Mouse (Mus musculus) heart, embryonic 16.5 days (tissue): ENCODE measurements around the gene Amdhd1. TPM values are rescaled to one million over a fixed set of nuclear protein-coding genes. Genes with fewer than 3 reads are reported as not detected.

Source experiments
- ATAC-seq: fragments of 200-750 bp; cut with Nextera tagmentation; replicated peaks from 2 replicates; pipeline ENCODE4 v1.8.0; 2017; ENCODE audit warnings: moderate number of reproducible peaks; ENCODE audit not compliant: insufficient read depth, low FRiP score; ENCODE audit errors: extremely low read depth
- H3K27ac ChIP-seq: fragments of 300-500 bp; sonication (generic); 2 replicates; pipeline ENCODE4 v1.5.1; 2014; ENCODE audit warnings: mild to moderate bottlenecking, low read length, control low read depth, moderate library complexity
- H3K27me3 ChIP-seq: fragments of 300-500 bp; sonication (generic); 2 replicates; pipeline ENCODE4 v1.6.1; 2014; ENCODE audit warnings: low read length, mixed read lengths; ENCODE audit not compliant: control insufficient read depth, insufficient read depth
- H3K36me3 ChIP-seq: fragments of 300-500 bp; sonication (generic); 2 replicates; pipeline ENCODE4 v1.6.1; 2014; ENCODE audit not compliant: control insufficient read depth, insufficient read depth
- H3K4me1 ChIP-seq: fragments of 300-500 bp; sonication (generic); 2 replicates; pipeline ENCODE4 v1.6.1; 2014; ENCODE audit warnings: low read length, mixed read lengths; ENCODE audit not compliant: control insufficient read depth, insufficient read depth
- H3K4me2 ChIP-seq: fragments of 300-500 bp; sonication (generic); 2 replicates; pipeline ENCODE4 v1.6.1; 2014; ENCODE audit warnings: low read depth, mild to moderate bottlenecking, control low read depth, low read length
- H3K4me3 ChIP-seq: fragments of 300-500 bp; sonication (generic); 2 replicates; pipeline ENCODE4 v1.5.1; 2014; ENCODE audit warnings: mild to moderate bottlenecking, control low read depth, low read length
- H3K9ac ChIP-seq: fragments of 300-500 bp; sonication (generic); 2 replicates; pipeline ENCODE4 v1.6.1; 2014; ENCODE audit warnings: low read length, control low read depth
- H3K9me3 ChIP-seq: fragments of 300-500 bp; sonication (generic); replicated peaks from 2 replicates; pipeline ENCODE4 v1.6.1; 2016; ENCODE audit warnings: low read length; ENCODE audit not compliant: control insufficient read depth
- WGBS: fragments of 180-500 bp; shearing (Covaris S2); extraction: QIAGEN DNeasy Blood & Tissue Kit; methylation state at CpG from one replicate; pipeline ENCODE4 v1.1.7; 2014; 5-methylcytosine and 5-hydroxymethylcytosine counted together
- polyA plus RNA-seq: library from polyadenylated mRNA; unstranded; fragments of >200 nt; fragmentation: Nextera tagmentation; extraction: Ambion mirVana; gene quantifications from 2 replicates; pipeline ENCODE4 v1.2.1, GENCODE M21; 2015

The Amdhd1 gene
- polyA plus RNA-seq, result 0.19 and 0.25 TPM in 2 replicates

DNA sequence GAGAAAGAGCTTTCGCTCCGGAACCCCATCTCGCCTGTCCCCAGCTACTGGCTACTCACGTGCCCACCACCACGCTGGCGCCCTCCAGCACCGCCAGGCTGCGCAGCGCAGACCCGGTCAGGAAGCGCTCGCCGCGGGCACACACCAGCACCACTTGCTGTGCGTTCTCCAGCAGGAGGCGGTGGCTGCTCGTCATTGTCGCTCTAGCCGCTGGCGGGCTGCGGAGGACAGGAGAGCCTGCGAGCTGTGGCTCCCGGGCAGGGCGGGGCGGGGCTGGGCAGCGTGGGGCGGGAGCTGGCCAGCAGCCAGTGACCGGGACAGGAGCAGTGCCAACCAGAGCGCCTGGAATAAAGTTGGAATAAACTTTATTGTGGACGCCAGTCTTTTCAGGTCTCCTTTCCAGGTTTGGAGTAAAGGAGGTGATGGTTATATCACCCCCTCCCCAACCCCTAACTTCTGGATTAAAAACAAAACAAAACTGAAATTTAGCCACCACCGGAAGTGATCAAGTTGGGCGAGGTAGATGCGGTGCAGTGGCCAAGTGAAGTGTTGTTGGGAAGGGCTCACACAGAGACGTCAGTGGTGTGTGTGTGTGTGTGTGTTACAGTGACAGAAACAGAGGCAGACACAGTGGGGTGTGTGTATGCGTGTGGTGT lies at the start of gene Amdhd1:
TSS of gene Amdhd1 (minus strand) at position 259 of the 656 bp plus-strand sequence.
- ATAC-seq, result peak; percentile 95
- no peak within 1 kb of the TSS for H3K27ac ChIP-seq
- whole genome bisulfite sequencing, result 2% methylated on average over 35 of the region's 35 CpGs
- H3K9me3 ChIP-seq, result no peaks in the 10 kb centered on the region
- peak within 1 kb of the TSS; percentile 68 for H3K9ac ChIP-seq
- H3K36me3 ChIP-seq, result no peaks in the 10 kb centered on the region
- peak within 1 kb of the TSS; percentile 55 for H3K4me3 ChIP-seq
- H3K4me2 ChIP-seq, result peak within 1 kb of the TSS; percentile 88
- H3K27me3 ChIP-seq, result 0 out of 2 replicates have a peak, but pooled peaks cover 5% of the 10 kb centered on the region
- H3K4me1 ChIP-seq, result peaks cover 7% of the 10 kb centered on the region

DNA sequence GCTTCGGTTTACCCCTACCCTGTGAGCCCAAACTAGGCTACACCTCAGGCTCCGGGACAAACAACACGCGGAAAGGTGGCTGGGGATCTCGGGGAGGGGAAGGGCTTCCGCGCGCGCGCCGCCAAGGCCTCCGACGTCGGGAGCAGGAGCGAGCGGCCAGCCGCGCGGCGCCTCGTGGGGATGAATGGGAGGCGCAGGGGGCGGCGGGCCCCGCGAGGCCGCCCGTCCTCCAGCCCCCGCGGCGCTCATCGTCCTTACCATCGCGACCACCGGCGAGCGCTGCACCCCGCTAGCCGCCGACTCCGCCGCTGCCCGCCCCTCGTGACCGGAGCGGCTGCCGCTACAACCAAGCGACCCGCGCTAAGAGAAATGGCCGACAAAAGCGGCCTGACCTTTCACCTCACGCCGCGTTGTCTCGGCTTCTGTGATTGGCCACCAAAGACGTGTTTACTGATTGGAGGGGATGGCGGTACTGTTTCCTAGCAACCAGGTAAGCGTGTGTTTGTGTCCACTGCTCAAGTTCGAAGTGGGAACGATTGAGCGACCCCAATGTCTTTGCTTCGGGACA lies 49.5 kb upstream of the Amdhd1 start, which contains the start of gene Snrpf:
TSS of gene Snrpf (minus strand) at position 426 of the 568 bp plus-strand sequence.
- Histone ChIP-seq H3K4me2 (peak within 1 kb of the TSS; percentile 94), H3K36me3 (peaks cover 11% of the 10 kb centered on the region; the same call in 1 of the 2 replicates), H3K9ac (peak within 1 kb of the TSS; percentile 74), H3K27ac (peak within 1 kb of the TSS; percentile 59), H3K27me3 (no peaks in the 10 kb centered on the region), H3K4me1 (peaks cover 16% of the 10 kb centered on the region), H3K9me3 (no peaks in the 10 kb centered on the region), H3K4me3 (peak within 1 kb of the TSS; percentile 68)
- peak; percentile 89 for ATAC-seq
- under 1% methylated on average over 62 of the region's 63 CpGs for WGBS

GRCm38 (mm10) chr10:93588796-93589195 lies 49.0 kb upstream of the Amdhd1 start:
- no peak for ATAC-seq
- WGBS, result 2% methylated on average over 11 of the region's 11 CpGs
- H3K4me3 ChIP-seq, result peak overlapping the region; percentile 68
- H3K4me2 ChIP-seq, result peak overlapping the region; percentile 86
- peak overlapping the region; percentile 74 for H3K9ac ChIP-seq
- H3K36me3 ChIP-seq, result peaks cover 11% of the 10 kb centered on the region; the same call in 1 of the 2 replicates
- no peaks in the 10 kb centered on the region for H3K27me3 ChIP-seq
- no peaks in the 10 kb centered on the region for H3K9me3 ChIP-seq
- H3K27ac ChIP-seq, result peak overlapping the region; percentile 59
- peaks cover 14% of the 10 kb centered on the region for H3K4me1 ChIP-seq

DNA sequence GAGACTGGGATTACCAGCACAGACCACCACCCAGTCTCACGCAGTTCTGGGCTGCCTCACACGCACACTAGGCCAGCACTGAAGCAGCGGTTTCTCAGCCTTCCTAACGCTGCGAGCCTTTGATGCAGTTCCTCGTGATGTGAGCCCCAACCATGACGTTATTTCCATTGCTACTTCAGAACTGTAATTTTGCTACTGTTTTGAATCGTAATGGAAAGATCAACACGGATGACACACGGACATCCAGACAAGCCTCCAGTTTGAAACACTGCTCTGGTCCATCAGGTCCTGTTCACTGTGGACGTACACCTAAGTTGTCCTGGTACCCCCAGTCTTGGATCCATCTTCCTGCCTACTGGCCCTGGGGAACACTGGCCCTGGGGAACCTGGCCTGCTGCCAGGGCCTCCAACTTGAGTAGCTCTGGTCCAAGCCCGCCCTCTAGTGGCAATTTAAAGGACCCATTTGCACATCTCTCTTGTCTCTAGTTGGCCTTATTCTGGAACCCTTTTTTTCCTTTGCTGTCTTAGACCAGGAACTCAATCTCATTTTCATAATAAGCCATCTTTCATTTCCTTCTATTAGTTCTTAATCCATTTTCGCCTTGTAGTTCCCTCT lies 37.5 kb upstream of the Amdhd1 start:
- Histone ChIP-seq H3K36me3 (peaks cover 8% of the 10 kb centered on the region), H3K9me3 (no peaks in the 10 kb centered on the region), H3K9ac (no peak overlapping the region), H3K4me1 (0 out of 2 replicates have a peak, but pooled peaks cover 2% of the 10 kb centered on the region), H3K27ac (no peak overlapping the region), H3K27me3 (no peaks in the 10 kb centered on the region), H3K4me3 (no peak overlapping the region), H3K4me2 (no peak overlapping the region)
- WGBS, result 59% methylated on average over 13 of the region's 13 CpGs
- no peak; the same call in 1 of the 2 replicates for ATAC-seq

DNA sequence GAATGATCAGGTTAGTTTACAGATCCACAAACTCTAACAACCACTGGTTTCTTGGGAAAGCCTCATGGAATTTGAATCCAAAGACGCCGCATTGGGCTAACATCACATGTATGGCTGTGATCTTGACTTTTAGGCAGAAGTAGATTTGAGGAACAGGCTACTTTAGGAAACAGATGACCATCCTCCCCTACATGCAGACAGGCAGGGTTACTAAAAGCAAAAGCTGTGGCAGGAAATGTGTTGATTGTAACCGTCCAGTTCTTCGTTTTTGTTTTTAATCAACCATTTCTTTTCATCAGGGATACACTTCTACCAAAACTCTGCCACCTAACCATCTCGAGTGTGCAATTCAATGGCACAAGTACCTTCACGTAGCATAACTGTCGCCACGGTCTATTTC lies 36.1 kb upstream of the Amdhd1 start:
- Histone ChIP-seq H3K4me3 (no peak overlapping the region), H3K4me2 (no peak overlapping the region), H3K36me3 (no peaks in the 10 kb centered on the region), H3K27me3 (no peaks in the 10 kb centered on the region), H3K9me3 (no peaks in the 10 kb centered on the region), H3K27ac (no peak overlapping the region), H3K9ac (no peak overlapping the region), H3K4me1 (0 out of 2 replicates have a peak, but pooled peaks cover 2% of the 10 kb centered on the region)
- ATAC-seq, result no peak
- 79% methylated on average over 8 of the region's 8 CpGs for WGBS

DNA sequence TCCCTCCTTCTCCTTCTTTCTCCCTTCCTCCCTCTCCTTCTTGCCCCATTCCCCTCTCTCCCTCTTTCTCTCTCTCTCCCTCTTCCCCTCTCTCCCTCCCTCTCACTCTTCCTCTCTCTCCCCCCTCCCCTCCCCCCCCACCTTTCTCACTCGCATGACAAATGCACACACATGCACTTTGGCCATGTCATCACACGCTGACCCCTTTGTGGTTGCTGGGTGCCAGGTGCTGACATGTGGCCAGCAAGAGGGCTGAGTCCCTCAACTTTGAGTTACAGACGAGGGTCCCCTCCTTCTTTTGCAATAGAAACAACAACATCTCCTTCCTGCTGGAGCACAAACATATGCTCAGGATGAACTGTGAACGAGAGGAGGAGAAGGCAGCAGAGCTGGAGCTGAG lies 35.1 kb upstream of the Amdhd1 start:
- Histone ChIP-seq H3K4me1 (0 out of 2 replicates have a peak, but pooled peaks cover 2% of the 10 kb centered on the region), H3K4me3 (no peak overlapping the region), H3K9me3 (no peaks in the 10 kb centered on the region), H3K27ac (no peak overlapping the region), H3K4me2 (no peak overlapping the region), H3K27me3 (no peaks in the 10 kb centered on the region), H3K9ac (no peak overlapping the region), H3K36me3 (no peaks in the 10 kb centered on the region)
- 49% methylated on average over 4 of the region's 4 CpGs for WGBS
- no peak for ATAC-seq

GRCm38 (mm10) chr10:93572209-93572608 lies 32.4 kb upstream of the Amdhd1 start:
- Histone ChIP-seq H3K4me1 (0 out of 2 replicates have a peak, but pooled peaks cover under 1% of the 10 kb centered on the region), H3K36me3 (no peaks in the 10 kb centered on the region), H3K27ac (no peak overlapping the region), H3K27me3 (no peaks in the 10 kb centered on the region), H3K9me3 (no peaks in the 10 kb centered on the region), H3K4me3 (no peak overlapping the region), H3K4me2 (no peak overlapping the region), H3K9ac (no peak overlapping the region)
- WGBS, result 56% methylated on average over 2 of the region's 2 CpGs
- no peak for ATAC-seq

DNA sequence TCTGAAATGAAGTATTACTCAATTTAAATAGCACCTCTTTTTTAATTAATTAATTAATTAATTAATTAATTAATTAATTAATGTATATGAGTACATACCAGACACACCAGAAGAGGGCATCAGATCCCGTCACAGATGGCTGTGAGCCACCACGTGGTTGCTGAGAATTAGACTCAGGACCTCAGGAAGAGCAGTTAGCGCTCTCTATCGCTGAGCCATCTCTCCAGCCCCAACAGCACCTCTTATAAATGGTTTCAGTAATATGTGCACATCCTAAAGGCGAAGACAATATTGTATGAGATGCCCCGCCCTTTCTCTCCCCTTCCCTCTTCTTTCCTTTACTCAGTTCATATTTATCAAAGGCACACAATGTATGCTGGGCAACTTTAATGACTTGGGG lies 28.8 kb upstream of the Amdhd1 start:
- no peak overlapping the region for H3K27ac ChIP-seq
- no peaks in the 10 kb centered on the region for H3K27me3 ChIP-seq
- no peaks in the 10 kb centered on the region for H3K4me1 ChIP-seq
- no peaks in the 10 kb centered on the region for H3K9me3 ChIP-seq
- H3K4me3 ChIP-seq, result no peak overlapping the region
- H3K9ac ChIP-seq, result no peak overlapping the region
- ATAC-seq, result no peak
- H3K36me3 ChIP-seq, result no peaks in the 10 kb centered on the region
- no peak overlapping the region for H3K4me2 ChIP-seq
- WGBS, result 83% methylated on average over 6 of the region's 6 CpGs
